Mouse (Mus musculus): ENCODE measurements around the gene Dhx58.

Gene Dhx58

DNA sequence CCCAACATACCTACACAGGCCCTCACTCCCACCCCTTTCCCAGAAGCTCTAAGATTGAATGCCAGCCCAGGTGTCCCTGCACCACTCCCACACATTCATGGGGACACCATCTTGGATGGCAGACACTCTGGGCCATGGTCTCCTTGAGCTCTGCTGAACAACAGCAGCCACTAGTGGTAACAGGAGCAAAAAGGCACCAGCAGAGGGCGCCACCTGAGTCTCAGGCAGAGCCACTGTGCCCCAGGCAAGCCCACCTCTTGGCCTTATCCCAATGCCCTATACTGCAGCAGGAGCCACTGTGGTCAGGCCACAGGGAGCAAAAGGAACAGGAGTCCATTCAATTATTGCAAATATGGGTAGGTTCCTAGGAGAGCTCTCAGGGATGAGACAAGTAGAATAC is 57.8 kb downstream of the Dhx58 start:
- no peak for DNase-seq (ENCODE audit: low spot score in 2 of 2)

All from urinary bladder, postnatal 4 days (tissue).